Mouse (Mus musculus) brain, embryonic 14.5 days (tissue): ENCODE measurements around the gene Stard13. TPM values are rescaled to one million over a fixed set of nuclear protein-coding genes. Genes with fewer than 3 reads are reported as not detected.

ENCODE experiments used
- DNase-seq: peaks from one replicate; pipeline ENCODE4 v3.0.0-alpha.2; 2011; ENCODE audit warnings: low read depth
- CTCF ChIP-seq: fragments of 200-500 bp; IDR thresholded peaks from 2 replicates; pipeline ENCODE4 v1.5.1; 2012; ENCODE audit warnings: inconsistent platforms, mild to moderate bottlenecking, moderate library complexity, borderline replicate concordance; ENCODE audit not compliant: insufficient read depth, insufficient read length; ENCODE audit errors: extremely low read depth
- POLR2A ChIP-seq: fragments of 200-500 bp; IDR thresholded peaks from 2 replicates; pipeline ENCODE4 v1.6.1; 2012; ENCODE audit warnings: mild to moderate bottlenecking, inconsistent platforms, borderline replicate concordance; ENCODE audit not compliant: poor library complexity, insufficient read depth, insufficient read length, severe bottlenecking; ENCODE audit errors: extremely low read depth
- polyA plus RNA-seq: library from polyadenylated mRNA; depleted of rRNA; stranded (reverse); fragments of >200 nt; gene quantifications from 2 replicates; pipeline ENCODE4 v1.2.3, GENCODE M21; 2012

The Stard13 gene
- polyA plus RNA-seq, 1 experiment = 6.6 TPM

DNA sequence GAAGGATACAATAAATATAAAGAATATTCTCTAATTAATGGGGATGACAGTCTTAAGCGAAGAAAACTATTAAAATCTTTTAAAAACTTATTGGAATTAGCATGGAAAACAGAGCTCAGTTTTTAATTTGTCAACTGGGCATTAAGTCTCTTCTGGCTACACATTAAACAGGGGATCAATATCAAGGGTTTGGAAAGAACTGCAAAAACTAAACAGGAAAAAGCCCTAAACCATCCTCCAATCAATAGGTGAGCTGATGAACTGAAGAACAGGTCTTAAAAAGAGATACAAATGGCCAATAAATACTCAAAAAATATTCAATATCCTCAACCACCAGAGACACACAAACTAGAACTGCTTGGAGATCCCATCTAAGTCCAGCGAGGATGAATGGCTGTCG, 56.5 kb downstream of the Stard13 start:
- TF ChIP-seq POLR2A (no peak), CTCF (no peak)
- DNase-seq = no peak

DNA sequence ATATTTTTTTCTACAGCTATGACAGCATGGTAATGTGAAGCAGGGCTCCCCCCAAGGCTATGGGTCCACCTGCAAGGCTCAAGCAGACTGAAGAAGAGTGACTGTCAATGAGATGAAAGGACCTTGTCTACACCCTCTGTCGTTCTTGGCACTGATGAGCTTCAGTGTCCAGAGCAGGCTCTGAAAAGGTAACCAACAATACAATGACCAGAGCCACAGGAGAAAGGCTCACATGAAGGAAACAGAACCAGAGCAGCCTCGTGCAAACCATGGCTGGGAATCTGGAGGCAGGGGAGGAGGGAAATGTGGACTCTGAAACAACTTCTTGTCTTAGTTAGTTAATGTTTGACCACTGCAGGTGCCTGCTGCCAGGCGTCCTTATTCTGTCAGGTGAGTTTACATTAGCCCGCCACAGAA, 57.7 kb downstream of the Stard13 start:
- no peak for DNase-seq
- no peak for TF ChIP-seq POLR2A
- TF ChIP-seq CTCF = no peak

DNA sequence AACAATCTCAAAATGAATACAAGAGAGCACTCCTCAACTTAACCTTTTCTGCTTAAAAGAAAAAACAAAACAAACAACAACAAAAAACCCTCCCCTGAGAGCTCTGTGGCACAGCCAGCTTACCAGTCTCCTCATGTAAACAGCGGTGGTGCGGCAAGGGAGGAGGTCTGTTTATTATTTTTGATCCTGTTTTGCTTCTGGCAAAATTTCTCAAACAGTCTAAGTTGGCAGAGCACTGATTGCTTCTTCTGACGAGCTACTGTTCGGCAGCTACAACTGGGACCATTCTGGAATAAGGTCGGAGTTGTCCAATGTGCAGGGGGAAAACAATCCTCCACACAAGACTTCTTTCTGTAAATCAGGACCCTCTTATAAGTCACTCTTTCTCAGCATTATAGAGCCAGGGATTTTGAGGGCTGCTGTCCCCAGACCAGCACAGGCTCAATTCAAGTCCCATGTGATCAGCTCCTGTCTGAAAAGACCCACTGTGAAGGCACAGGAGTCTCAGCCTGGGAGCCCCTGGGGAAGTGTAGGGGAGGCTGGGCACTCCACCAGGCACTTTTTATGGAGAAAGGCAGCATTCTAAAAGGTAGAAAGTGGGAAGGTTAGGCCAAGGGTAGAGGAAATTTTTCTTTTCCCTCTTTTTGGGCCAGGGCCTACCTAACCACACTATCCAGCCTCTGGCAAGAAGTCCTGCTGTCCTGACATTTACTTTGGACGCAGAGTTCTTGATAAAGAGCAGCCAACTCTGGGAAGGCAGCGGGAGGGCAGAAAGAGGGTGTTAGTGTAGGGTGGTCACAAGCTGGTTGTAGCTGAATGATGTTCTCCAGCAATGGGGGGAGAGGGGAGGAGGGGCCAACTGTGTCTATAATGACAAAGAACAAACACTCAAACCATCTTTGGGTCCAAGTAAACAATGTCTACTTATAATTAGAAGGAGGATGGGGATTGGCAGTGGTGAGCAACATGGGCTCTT, 58.9 kb downstream of the Stard13 start:
- no peak for TF ChIP-seq POLR2A
- TF ChIP-seq CTCF = no peak
- no peak for DNase-seq

DNA sequence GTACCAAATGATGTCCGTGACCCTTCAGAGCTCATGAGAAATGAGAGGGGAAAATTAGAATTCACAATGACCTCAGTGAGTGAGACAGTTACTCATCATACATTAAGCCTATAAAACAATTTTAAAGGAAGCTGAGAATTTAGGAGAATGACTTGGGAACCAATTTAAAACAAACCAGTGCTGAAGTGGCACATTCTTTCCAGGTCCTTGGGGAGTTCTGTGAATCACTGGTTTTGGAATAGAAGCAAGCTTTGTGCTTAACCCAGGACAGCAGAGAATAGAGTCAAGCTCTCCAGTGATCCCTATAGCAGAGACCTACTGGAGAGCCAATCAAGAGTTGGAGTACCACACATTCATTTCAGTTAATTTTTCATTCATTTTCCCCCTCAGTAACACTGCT, 59.9 kb downstream of the Stard13 start:
- DNase-seq = no peak

DNA sequence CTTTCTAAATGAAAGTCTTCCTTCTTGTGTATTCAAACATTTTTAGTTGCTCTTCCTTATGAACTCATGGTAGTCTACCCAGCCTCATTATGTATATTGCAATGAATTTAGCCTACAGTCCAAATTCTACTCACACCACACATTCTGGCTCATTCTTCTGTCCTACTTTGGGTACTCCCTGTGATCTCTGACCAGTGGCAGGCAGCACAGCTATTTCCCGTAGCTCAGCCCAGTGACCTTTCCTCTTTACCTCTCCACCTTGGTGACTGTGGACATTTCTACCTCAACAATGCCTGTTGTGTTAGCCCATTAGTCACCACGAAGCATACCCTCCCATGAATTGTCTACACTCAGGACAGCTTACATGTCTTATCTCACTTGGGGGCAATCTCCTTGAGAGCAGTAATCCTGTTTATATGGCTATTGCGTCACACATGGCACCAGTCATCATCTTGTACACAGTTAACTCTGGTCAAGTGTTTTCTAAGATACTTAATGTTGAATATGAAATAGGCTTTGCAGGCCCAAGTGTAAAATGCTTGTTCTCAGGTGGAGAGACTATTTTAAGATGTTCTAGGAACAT, 63.4 kb downstream of the Stard13 start:
- no peak for TF ChIP-seq POLR2A
- TF ChIP-seq CTCF = no peak

More for the DNA sequence above, 59.9 kb downstream of the Stard13 start:
- TF ChIP-seq CTCF (no peak), POLR2A (no peak)

DNA sequence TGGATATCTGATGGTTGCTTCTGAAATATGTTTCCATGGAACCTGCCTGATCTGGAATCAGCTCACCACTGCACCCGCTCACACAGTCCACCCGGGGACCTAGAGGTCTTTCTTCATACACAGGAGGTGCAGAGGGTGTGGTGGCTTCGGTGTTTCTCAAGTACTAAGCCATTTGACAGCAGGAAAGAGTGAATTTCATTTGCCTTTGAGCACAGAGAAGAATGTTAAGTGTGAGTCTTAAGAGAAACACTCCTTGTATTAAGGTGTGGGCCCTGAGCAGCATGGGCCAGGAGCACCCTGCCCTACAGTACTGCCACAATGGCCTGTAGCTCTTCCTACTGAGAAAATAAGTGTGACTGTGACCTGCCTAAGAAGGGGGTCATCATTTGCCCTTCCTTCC, 65.4 kb downstream of the Stard13 start:
- DNase-seq = no peak
- TF ChIP-seq POLR2A (no peak), CTCF (no peak)

More for the DNA sequence above, 63.4 kb downstream of the Stard13 start:
- no peak for DNase-seq

DNA sequence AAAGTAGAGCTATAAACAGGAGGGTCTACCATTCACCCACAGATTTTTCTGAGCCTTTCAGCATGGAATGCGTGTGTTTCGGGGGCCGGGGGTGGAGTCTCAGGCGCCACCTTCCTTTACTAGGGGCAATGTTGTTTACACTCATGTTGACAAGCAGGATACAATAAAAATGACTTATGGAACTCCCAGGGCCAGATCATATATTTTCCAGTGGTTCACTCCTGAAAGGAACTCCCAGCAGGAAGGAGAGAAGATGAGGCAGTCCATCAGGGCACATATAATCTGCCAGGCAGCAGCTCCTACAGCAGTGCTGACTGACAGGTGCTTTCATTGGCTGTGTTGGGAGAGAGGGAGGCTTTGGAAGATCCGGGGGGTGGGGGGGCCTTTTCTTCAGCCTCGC, 66.0 kb downstream of the Stard13 start:
- TF ChIP-seq CTCF = no peak
- TF ChIP-seq POLR2A = no peak
- no peak for DNase-seq

DNA sequence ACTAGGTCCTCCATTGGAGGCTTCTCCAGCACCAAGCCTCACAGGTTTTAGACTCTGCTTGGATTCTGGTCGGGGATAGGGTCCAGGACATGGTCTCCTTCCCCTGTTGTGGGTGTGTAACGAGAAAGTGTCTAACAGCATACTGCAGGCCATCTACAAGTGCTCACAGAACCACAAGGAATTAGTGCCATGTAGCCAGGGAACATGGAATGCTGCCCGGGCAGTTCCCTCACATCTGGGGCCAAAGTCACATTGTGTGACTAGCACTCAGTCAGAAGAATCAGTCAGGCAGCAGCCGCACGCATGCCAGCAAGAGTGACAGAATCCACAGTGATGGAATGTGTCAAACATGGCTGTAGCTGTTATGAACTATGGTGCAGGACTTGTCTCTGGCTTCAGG, 67.4 kb downstream of the Stard13 start:
- no peak for DNase-seq
- no peak for TF ChIP-seq CTCF
- TF ChIP-seq POLR2A = no peak

DNA sequence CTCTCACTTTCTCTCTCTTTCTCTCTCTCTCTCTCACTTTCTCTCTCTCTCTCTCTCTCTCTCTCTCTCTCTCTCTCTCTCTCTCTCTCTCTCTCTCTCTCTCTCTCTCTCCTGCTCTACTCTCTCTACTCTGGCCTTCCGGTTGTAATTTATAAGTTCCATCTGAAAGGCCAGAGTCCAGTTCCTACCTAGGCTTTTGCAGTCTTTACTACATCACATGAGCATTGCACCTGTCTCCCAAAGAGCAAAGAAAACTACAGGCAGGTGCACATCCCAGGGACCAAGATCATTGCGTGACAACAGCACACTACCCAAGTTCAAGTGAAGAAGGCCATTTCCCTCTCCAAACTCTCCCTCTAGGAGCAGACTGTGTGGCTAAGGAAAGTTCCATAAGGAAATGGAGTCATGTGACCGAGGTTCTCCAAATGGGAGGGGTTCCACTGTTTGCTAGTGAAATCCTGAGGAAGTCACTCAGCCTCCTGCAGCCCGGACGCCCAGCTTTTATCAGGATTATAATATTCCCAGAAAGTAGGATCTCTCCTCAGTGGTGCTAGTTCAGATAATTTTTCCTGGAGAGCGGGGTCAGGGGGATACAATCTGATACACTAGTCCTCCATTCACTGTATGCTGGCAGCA, 68.1 kb downstream of the Stard13 start:
- TF ChIP-seq POLR2A = no peak
- TF ChIP-seq CTCF = no peak
- DNase-seq = no peak

DNA sequence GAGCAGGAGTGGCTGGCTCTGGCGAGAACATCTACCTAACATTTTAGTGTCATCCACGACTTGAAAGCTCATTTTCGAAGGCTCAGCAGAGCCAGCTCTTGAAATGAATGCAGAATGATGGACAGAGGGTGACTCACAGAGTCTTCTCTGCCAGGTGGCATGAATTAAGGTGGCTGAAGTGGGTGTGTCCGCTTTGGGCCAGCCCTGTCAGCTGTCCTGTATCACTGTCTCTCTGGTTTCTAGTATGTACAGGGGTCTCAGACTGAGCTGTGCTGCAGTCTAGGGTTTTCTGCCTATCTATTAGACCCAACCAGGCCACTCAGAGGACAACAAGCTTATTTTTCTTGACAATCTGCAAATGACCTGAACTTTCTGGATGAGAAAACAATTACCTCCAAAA, 68.8 kb downstream of the Stard13 start:
- DNase-seq = no peak
- TF ChIP-seq CTCF = no peak
- no peak for TF ChIP-seq POLR2A

DNA sequence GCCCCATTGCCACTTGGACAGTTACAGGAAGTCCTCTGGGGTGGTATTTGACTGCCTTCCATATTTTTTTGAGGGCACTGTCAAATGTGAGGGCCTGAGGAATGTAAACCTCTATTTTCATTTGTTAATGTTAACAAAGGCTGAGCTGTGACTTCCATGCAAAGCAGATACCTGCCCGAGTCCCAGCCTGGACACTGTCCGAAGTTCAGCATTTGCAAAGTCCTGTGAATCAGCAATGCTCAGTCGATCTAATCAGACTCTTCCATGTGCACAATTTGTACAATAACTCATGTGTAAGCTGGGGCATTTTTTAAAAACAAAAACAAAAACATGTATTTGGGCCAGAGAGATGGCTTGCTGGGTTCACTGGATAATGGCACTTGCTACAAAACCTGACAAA, 71.0 kb downstream of the Stard13 start:
- TF ChIP-seq CTCF (no peak), POLR2A (no peak)
- DNase-seq = no peak

DNA sequence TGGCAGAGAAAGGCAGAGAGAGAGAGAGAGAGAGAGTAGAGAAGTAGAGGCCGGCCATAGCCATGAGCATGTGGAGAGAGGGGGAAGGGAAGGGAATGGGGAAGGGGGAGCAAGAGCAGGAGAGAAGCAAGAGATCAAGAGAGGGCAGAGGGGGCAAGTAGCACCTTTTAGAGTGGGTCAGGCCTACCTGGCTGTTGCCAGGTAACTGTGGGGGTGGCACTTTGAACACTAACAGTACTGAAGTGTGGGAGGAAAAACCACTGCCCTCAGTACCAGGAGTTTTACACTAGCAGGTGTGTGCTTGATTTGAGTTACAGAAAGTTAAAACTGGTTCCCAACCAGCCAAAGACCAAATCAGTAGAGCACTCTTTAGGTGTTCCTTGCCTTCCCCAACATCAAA, 78.4 kb downstream of the Stard13 start:
- TF ChIP-seq POLR2A = no peak
- no peak for TF ChIP-seq CTCF

DNA sequence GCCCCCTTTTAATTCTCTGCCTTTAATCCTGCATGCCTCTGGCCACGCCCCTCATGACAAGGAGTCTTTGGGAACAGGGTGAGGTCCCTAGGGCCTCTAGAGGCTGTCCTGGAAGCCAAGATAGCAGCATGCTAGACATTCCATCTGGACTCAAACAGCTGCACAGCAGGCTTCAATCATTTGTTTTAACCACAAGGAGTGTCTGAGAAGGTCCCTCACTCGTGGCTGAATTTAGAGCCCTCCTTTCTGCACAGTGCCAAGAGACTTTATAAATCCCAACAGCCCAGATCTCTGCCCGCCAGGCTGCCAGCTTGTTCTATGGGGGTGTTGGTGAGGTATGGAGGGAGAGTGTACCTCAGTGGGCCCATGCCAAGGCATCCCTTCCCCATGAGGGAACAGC, 78.9 kb downstream of the Stard13 start:
- DNase-seq = no peak
- TF ChIP-seq POLR2A (no peak), CTCF (no peak)

More for the DNA sequence above, 78.4 kb downstream of the Stard13 start:
- no peak for DNase-seq
